Mouse (Mus musculus): ENCODE data around the gene Il15.
A peak's percentile ranks its signal among the peaks of the same experiment; 100 is the strongest.

Gene Il15

DNA sequence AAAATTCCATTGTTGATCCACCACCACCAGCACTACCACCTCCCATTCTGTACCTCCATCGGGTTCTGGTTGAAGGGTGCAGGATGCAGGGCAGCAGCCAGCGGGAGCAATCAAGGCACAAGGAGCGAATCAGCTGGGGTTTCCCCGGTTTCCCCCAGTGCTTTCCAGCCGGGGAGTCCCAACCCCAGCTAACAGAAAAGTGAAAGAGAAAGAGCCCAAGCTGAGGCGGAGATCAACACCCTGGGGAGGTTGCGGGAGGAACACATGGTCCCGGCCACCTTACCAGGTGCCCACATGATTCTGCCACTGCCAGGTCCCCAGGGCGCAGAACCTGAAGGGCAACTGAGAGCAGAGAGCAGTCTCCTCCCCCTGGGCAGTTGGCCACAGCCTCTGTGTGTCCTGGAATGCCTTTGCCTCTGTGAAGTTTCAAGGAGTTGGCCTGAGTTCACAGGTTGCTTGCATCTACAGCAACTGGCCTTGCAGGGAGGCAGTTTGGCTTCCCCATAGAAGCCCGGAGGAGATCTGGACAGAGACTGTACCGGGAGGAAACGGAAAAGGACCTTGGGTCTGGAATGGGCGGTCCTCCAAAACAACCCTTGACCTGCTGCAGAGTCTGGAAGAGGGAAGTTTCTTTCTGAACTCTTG lies at the start of gene Il15:
Gene Il15 (minus strand): TSS at position 537 of the 645 bp plus-strand sequence.
- DNase-seq (ENCODE audit: low read depth, low spot score): peak; percentile 24

DNA sequence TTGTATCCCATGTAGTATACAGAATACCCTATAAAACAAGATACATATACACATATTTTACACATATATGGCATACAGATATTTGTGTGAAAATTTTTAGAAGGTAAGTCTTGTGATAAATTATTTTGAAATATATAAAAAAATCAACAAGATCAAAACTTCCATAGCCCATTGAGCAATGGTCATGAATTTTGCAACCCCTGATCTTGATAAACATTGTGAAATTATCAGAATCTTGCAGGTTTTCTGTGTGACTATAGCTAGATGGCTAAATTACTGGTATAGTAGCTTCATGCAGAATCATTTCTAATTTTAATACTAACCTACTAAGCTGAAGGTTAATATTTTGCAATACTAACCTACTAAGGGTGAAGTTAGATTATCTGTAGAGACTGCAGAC lies 41.9 kb upstream of the Il15 start:
- DNase-seq (ENCODE audit: low read depth, low spot score): no peak

DNA sequence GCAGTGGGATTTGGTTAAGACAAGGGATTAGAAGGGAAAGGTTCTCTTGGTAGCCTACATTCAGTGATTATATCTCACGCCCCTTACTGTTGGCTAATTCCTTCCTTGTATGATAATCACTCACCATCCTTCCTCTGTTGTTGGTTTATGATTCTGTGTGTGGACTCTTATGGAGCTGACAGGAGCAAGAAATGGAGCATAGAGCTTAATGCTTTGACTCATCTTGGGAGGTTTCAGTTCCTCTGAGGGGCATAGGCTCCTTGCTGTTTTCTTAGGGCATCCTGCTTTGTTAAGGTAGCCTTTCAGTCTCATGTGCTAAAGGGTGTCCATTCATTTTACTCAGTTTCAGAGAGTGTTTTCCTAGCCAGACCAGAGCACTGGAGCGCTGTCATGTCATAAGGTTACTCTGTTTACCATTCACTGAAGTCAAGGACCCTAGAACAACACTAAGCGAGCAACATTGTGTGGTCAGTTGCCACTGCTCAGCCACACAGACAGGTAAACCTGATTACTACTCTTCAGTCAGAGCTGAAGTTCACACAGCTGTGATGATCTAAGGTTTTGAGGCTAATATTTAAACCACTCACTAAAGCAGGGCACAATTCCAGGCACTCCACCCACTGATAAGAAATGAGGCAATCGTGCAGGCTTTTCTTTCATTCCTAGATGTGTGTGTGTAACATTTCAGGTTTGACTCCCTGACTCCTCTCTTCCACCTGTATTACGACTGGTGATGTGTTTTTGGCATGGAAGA lies 13.7 kb upstream of the Il15 start:
- DNase-seq (ENCODE audit: low read depth, low spot score): no peak

DNA sequence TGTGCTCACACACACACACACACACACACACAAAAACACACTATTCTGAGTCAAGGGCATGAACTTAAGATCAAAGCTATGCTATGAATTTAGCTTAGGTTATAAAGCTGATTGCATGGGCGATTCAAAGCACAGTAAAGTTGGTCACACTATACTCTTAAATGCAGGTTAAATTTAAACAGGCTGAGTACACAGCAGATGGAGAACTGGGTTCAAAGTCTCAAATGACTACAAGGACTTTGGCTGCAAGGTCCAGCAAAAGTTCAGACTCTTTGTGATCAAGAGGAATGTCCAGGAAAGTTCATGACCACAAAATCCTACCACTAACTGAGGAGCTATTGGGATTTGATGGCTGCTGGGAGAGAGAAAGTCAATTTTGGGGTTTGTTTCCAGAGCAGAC lies 12.5 kb upstream of the Il15 start:
- DNase-seq (ENCODE audit: low read depth, low spot score): no peak

DNA sequence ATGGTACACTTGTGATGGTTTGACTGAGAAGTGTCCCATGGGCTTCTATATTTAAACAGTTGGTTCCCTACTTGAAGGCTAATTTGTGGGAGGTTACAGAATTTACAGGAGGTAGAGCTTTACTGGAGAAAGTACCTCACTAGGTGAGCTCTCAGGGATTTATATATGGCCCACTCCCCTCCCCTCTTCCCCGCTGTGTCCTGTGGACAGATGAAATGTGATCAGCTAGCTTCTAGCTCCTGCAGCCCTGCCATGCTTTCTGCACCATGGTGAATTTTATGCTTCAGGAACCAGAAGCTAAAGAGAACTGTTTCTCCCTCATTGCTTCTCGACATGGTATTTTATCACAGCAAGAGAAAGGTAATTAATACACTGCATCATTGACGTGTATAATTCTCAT lies 7.1 kb upstream of the Il15 start:
- DNase-seq (ENCODE audit: low read depth, low spot score): no peak

DNA sequence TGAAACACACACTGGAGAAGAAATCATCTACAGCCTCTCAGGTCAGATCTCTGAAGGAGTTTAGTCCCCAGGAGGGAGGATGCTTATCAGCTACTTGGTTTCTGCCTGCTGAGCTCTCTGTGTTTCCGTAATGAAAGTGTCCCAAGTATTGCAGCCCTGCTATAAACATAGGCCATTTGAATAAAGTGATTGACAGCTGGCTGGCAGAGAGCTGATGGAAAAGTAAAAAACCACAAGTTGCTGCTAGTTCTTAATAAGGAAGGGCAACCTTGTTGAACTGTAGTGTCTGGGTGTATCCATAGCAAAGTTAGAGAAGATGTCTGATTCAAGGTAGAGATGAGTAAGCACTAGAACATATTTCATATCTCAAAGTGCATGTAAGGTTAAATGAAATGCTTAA lies 4.0 kb upstream of the Il15 start:
- DNase-seq (ENCODE audit: low read depth, low spot score): no peak

DNA sequence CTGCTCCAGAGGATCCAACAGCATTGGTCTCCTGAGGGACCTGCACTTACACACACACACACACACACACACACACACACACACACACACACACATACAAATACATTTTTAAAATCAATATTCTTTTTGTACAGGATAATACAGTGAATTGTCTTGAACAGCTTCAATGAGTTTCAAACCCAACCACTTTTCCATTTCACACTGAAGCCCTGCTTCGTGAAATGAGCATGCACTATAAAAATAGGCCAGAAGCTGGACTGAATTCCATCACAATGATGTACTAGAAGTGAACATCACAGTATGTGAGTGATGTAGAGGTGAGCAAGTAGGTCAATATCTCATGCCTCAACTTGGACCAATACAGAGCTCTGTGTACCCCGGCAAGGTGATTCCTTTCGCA lies 1.0 kb upstream of the Il15 start:
- no peak for DNase-seq (ENCODE audit: low read depth, low spot score)

DNA sequence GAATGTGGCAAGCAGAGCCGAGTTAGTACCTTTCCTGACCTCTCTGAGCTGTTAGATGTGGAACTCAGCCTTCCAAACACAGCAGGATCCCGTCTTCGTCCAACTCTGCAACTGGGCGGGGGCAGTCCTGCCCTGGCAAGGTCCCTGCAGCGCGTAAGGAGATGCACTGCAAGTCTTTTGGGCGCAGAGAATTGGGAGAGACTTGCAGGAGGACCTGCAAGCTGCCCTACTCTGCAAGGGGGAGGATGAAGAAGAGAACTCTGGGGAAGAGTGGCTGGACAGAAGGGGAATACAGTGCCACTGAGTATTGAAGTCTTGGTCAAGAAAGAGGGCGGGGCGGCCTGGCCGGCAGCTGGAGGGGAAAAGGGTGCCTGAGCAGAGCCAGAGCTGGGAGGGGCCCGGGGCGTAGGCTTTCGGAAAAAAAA lies 749 bp downstream of the Il15 start:
- no peak for DNase-seq (ENCODE audit: low read depth, low spot score)

DNA sequence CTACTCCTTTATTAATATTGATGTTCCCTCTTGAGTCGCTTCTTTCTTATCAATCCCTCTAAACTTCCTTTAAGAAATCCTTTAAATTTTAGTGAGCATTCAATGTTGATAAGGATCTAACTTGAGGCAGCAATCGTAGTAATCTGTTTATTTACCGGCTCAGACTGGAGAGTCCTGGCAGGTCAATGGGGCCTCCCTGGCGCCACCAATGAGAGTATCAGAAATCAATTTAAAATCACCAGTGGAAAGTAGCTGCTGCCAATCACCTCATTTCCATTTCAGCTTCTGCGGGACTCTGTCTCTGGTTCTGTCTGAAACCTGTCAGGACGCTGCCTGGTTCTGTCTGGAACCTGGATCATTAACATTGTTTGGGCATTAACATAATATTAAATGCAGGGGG lies 1.5 kb downstream of the Il15 start:
- no peak for DNase-seq (ENCODE audit: low read depth, low spot score)

DNA sequence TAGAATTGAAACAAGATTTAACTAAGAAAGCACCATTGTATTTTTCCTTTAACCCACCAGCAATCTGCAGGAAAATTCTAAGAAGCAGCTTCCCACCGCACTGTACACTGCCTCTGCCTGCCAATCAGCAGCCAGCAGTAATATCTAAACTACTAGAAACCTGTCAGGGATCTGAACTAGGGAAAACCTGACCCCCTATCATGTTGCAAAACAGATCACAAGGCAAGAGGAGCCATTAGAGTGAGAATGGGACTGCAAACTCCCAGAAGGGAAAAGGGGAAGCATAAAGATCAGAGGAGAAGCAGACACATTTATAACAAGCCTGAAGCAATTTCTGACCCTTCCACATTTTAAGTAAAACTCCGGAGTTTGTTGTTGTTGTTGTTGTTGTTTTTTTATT lies 2.0 kb downstream of the Il15 start:
- DNase-seq (ENCODE audit: low read depth, low spot score): no peak

DNA sequence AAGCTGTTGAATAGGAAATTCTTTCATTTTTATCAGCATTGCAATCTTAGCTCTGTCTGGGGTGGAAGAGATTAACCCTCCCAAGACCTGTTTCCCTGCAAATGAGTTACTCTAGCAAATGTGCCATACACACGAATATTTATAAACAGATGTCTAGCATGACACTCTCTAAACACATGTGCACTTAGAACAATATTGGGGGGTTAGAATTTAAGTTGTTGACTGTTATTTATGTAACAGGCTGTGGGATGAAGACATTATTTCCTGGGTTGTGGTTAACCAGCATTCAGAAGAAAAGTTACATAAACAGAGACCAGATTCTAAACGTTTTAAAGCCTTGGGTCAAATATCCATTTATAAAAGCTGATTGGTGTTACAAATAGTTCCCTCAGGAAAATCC lies 2.6 kb downstream of the Il15 start:
- no peak for DNase-seq (ENCODE audit: low read depth, low spot score)

DNA sequence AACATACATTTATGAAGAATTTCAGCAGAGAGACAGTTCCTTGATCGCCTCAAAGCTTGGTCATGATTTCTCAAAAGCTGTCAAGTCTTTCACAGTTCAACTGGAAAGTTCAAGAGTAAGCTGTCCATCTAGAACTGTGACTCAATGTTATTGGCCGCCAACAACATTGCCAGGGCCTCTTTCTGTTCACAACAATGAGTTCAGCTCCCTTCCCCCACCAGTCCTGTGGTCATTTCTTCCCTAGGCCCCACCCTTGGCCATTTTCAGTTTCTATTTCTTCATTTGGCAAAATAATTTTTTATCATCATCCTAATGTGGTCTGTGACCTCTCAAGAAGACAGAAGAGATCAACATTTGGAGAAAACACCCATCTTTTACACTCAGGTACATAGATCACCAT lies 4.5 kb downstream of the Il15 start:
- DNase-seq (ENCODE audit: low read depth, low spot score): no peak

DNA sequence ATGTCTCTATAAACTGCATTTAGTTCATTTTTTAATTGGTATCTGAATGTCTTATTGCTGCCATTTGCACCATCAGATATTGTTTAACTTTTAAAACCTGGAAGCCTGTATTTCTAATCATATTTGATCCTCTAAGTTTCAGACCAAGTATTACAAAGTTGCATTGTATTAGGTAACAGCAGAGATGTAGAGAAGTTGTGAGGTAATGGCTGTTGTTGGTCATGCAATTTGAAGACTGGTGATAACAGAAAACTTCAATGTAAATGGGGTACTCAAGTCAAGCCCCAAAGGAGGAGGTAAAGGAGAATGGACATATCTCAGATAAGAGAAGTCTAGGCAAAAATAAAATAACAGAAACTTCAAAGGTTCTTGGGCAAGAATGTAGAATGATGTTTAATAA lies 11.8 kb downstream of the Il15 start:
- no peak for DNase-seq (ENCODE audit: low read depth, low spot score)

DNA sequence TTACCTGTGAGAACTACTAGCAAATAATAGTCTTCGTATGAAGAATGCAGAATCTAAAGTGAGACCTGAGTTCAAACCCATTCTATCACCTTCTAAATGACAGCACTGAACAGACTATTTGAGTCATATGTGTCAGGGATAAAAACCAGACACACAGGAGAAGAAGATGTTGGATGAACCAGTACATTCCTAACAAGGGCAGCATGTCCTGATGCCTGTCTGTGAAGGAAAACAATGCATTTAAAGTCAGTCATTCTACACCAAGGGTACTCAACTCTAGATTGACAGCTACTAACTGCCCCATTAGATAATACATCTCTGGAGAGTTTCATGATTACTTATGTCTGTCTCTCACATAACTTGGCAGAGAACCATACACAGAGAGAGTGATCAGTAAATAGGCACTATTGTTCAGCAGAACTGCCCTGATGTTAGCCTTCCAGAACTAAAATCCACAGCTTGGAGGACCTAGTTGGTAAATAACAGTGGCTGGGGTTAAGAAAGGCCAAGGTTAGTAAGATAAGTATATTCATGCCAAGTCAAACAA lies 14.6 kb downstream of the Il15 start:
- DNase-seq (ENCODE audit: low read depth, low spot score): no peak

DNA sequence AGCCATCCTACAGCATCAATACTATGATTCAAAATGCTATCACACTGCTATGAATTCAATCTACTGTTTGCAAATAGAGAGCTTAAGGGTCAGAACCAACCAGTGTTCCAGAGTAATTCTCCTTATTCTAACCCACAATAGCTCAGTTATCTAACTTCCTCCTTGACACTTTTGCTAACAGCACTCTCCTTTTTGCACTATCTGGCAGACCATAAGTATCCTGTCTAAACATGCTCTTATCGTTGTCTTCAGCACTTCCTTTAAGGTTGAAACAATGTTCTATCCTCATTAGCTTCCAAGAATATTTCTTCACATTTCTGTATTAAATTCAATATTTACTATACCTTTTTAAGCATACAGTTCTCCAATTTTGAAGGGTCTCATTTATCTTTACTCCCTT lies 15.4 kb downstream of the Il15 start:
- no peak for DNase-seq (ENCODE audit: low read depth, low spot score)

DNA sequence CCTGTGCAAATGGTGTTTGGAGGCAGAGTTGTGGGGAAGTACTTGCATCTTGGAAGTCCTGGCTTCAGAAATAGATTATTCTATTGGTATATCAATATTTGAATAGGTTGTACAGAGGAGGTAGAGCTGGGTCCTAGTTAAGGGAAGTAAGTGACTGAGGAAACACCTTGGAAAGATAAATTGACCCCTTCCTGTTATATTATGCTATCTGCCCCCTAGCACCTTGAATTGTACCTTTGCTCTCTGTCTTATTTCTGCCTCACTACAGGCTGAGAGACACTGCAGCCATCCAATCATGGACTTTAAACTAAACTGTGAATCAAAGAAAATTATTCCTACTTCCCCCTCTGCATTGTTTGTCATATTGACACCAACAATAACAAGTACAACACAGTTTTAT lies 17.2 kb downstream of the Il15 start:
- DNase-seq (ENCODE audit: low read depth, low spot score): no peak

DNA sequence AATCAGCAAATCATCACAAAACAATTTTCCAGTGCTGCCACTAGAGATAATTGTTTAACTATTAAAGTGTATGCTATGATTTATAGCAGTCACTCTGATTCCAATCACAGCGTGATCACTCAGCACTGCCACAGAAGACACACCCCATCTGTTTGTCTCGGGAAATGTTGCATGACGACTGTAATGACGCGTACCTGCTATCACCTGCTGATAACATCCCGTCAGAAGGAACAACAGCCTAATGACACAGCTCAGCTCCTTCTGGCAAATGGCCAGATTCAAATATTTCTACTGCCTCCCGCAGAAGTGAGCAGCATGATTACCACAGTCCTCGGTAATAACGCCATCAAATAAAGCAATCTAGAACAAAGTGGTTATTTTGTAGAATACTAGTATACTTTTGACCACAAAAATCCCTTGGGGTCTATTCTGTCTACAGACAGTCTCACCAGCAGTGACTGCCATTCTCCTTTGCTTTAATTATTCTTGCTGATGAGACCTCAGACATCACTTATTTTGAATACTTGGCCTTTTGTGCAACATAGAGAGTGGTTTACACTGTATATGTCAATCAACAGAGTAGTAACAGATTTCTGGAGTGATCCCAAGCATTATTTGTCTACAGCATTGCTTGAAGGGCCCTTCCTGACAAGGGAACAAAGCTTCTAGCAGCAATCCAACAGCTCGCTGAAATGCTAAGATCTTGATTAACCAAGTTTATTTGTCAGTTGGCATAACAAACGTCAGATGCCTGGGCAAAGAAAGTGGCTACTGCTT lies 18.4 kb downstream of the Il15 start:
- DNase-seq (ENCODE audit: low read depth, low spot score): peak; percentile 24

DNA sequence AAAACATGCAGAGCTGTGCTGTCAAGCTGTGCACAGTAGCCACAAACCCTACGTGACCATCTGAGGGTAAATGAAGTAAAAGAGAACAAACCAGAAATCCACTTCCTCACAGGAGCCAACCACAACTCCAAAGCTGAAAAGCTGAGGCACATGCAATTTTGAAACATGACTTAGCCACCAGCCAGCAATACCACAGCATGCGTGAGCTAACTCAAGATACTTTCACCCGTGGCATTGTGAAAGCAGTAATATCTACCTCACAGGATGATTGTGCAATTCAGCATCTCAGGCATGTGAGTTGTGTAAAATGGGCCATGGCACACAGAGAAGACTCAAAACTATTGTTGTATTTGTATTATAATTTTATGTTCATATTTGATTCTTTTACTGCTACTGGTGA lies 19.7 kb downstream of the Il15 start:
- DNase-seq (ENCODE audit: low read depth, low spot score): no peak

DNA sequence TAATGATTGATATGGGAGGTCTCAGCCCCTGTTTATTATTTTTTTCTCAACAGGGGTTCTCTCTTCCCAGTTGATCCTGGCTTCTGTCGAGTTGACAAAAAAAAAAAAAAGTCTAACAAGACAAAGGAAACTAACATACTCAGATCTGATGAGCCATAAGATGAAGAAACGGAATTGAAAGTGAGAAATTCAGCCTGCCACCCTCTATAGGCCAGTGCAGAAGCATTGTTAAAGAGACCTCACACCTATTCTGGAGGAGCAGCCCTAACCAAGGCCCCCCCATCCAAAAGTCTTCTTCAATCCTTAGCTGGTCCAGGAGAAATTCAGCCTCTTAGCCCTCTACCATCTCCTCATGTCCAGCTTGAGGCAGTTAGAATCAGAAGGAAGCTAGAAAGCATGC lies 20.7 kb downstream of the Il15 start:
- no peak for DNase-seq (ENCODE audit: low read depth, low spot score)

DNA sequence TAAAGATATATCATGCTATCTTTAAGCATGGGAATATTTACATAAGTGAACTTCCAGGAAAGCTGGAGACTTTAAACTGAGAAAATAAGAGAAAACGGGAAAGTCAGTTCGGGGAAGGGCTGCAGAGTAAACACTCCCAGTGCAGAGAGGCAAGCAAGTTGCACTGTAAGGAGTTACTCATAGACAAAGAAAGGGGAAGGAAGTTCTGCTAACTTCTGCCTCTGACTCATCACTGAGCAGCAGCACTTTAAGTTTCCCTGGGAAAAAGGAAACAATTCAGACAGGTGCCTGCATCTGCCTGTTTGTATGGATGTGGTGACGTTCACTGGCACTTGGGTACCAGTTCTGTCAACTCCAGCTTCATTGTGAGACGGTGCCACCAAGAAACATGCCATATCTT lies 28.6 kb downstream of the Il15 start:
- DNase-seq (ENCODE audit: low read depth, low spot score): no peak

DNA sequence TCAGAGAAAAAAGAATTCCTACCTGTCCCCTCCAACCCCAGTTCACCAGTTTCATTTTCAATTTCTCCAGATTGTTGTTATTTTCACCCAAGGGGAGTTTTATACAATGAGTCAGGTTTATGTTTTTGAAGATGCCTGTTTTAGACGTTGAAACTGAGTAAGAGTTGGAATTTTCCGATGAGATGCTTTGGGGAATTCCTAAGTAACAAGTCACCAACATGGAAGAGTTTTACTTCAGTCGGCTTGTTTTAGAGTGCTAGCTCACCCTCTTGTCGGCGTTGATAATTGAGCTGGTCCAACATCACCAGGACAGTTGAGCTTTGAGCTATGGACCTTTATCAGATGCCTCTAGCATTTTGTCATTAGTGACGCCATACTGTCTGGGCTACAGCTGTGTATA lies 30.2 kb downstream of the Il15 start:
- no peak for DNase-seq (ENCODE audit: low read depth, low spot score)

DNA sequence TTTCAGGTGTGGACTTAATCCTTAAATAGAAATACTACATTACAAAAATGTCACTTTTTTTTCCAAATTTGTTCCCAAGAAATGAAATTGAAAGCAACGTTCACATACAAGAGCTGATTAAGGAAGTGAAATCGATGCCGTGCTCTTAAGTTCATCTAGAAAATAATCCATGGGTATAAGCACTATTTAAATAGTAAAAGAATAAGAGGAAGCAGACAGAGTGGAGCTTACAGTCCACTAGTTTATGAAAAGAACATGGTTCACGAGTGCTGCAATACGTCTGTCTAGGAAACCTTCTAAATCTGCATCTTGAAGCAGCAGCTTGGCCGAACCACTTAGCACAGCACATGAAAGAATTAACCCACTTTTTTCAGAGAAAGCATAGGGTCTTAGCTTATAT lies 32.4 kb downstream of the Il15 start:
- DNase-seq (ENCODE audit: low read depth, low spot score): no peak

DNA sequence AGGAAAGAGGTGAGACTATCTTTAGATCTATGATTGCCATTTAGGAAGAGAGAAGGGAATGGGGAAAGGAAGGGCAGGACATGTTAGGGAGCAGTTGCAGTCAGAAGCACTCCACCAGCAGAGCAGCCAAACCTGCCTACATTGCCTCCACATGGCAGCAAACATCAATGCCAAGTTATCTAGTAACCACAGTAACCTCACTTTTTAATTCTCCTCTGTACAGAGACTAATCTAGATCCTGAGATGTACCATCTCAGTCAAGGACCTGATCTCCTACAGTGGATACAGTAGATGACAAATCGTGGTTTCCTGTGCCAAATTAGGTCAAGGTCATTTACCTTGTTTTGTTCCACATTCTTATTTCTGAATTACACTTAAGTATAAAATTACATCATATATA lies 42.0 kb downstream of the Il15 start:
- no peak for DNase-seq (ENCODE audit: low read depth, low spot score)

Measured in brain, adult 2 months (tissue).